13 mouse cellular contexts compared by ENCODE assay signal in the genomic region with DNA sequence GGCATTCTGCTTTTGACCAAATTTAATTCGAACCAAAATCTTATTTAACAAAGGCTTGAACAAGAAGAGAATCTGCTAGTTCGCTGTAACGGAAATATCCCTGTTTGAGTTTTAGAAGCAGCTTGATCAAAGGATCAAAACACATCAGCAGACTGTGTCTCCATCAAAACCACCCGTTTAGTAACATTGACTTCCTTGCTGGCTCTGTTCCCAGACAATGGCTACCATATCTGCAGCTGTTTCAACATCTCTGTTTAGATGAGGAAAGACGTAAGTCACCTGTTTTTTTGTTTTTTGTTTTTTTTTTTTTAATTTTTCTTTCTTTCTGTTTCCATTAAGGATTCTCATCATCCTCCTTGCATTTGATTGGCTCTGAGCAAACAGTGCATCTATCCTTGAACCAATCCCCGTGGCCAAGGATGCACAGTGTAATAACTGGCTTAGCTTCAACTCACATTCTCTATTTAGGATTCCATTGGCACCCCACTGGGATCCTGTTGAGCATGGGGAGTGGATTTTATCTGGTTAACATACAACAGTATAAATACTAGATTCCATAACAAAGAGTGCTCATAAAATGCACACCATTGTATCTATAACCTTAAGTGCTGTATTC. TPM values are rescaled to one million over a fixed set of nuclear protein-coding genes. Genes with fewer than 3 reads are reported as not detected.
DNase-seq lines count a peak whose midpoint lies in the region; ATAC-seq and TF ChIP-seq lines count a peak whose summit lies in the region.
"Had no signal": no experiment of that assay in that cellular context is flagged by ENCODE, and none has a peak within 500 bp of the region (broad histone marks: within the 10 kb centered on the region; RNA-seq: fewer than 3 reads in every experiment).

No protein-coding gene starts in this region.

- ATAC-seq in heart, embryonic 11.5 days (replicated peaks; ENCODE audit: insufficient number of reproducible peaks, low FRiP score, low TSS enrichment) = no peak
- ATAC-seq in lung, embryonic 14.5 days (ENCODE audit: insufficient read depth) = peak; percentile 81
- no peak for ATAC-seq in stomach, postnatal 0 days (ENCODE audit: low FRiP score, low TSS enrichment)
- no peak for ATAC-seq in kidney, embryonic 14.5 days (ENCODE audit: low FRiP score, low TSS enrichment)
- ATAC-seq: midbrain, embryonic 16.5 days had no signal

- H3K4me1 ChIP-seq in heart, embryonic 11.5 days (ENCODE audit: control insufficient read depth, insufficient read depth, low read length) = no peaks in the 10 kb centered on the region; the same call in 1 of the 2 replicates
- 0 out of 2 replicates have a peak, but pooled peaks cover 8% of the 10 kb centered on the region for H3K4me1 ChIP-seq in lung, embryonic 14.5 days (ENCODE audit: insufficient read depth)
- no peaks in the 10 kb centered on the region for H3K4me1 ChIP-seq in stomach, postnatal 0 days (replicated peaks; ENCODE audit: control insufficient read depth, insufficient read depth)
- H3K4me1 ChIP-seq in midbrain, embryonic 10.5 days = peaks cover 4% of the 10 kb centered on the region
- 0 out of 2 replicates have a peak, but pooled peaks cover 1% of the 10 kb centered on the region for H3K4me1 ChIP-seq in kidney, embryonic 14.5 days (ENCODE audit: control insufficient read depth, insufficient read depth, low read length)

- H3K36me3 ChIP-seq in heart, embryonic 11.5 days (ENCODE audit: control insufficient read depth, insufficient read depth, low read length) = no peaks in the 10 kb centered on the region
- no peaks in the 10 kb centered on the region for H3K36me3 ChIP-seq in lung, embryonic 14.5 days (ENCODE audit: insufficient read depth)
- no peaks in the 10 kb centered on the region for H3K36me3 ChIP-seq in stomach, postnatal 0 days (ENCODE audit: control insufficient read depth, insufficient read depth, low read length)
- H3K36me3 ChIP-seq in midbrain, embryonic 10.5 days = no peaks in the 10 kb centered on the region
- H3K36me3 ChIP-seq in kidney, embryonic 14.5 days (ENCODE audit: control insufficient read depth, insufficient read depth, low read length) = no peaks in the 10 kb centered on the region

- no peaks in the 10 kb centered on the region for H3K27me3 ChIP-seq in heart, embryonic 11.5 days (ENCODE audit: control insufficient read depth, insufficient read depth, low read length)
- no peaks in the 10 kb centered on the region for H3K27me3 ChIP-seq in lung, embryonic 14.5 days (ENCODE audit: insufficient read depth, low read length)
- H3K27me3 ChIP-seq in stomach, postnatal 0 days (ENCODE audit: control insufficient read depth, insufficient read depth, low read length) = no peaks in the 10 kb centered on the region
- H3K27me3 ChIP-seq in midbrain, embryonic 10.5 days (ENCODE audit: low read depth, poor library complexity, severe bottlenecking) = no peaks in the 10 kb centered on the region
- H3K27me3 ChIP-seq in kidney, embryonic 14.5 days (ENCODE audit: control insufficient read depth, insufficient read depth, low read length) = no peaks in the 10 kb centered on the region

- H3K4me2 ChIP-seq in heart, embryonic 11.5 days = no peak overlapping the region
- no peak overlapping the region for H3K4me2 ChIP-seq in lung, embryonic 14.5 days
- no peak overlapping the region for H3K4me2 ChIP-seq in stomach, postnatal 0 days (replicated peaks; ENCODE audit: low read depth)
- no peak overlapping the region for H3K4me2 ChIP-seq in kidney, embryonic 14.5 days (replicated peaks; ENCODE audit: low read depth, low read length)

- no peak overlapping the region for H3K27ac ChIP-seq in heart, embryonic 11.5 days (ENCODE audit: low read depth, low read length)
- peak overlapping the region; percentile 39; the same call in 1 of the 2 replicates for H3K27ac ChIP-seq in lung, embryonic 14.5 days (ENCODE audit: low read depth)
- H3K27ac ChIP-seq in stomach, postnatal 0 days (replicated peaks) = no peak overlapping the region
- H3K27ac ChIP-seq in midbrain, embryonic 10.5 days (replicated peaks) = no peak overlapping the region
- no peak overlapping the region for H3K27ac ChIP-seq in kidney, embryonic 14.5 days (ENCODE audit: low read depth, low read length)
- H3K27ac ChIP-seq: liver, embryonic 14.5 days had no signal

- no peak overlapping the region for H3K9ac ChIP-seq in heart, embryonic 11.5 days (ENCODE audit: low read depth, low read length)
- H3K9ac ChIP-seq in lung, embryonic 14.5 days = no peak overlapping the region
- H3K9ac ChIP-seq in stomach, postnatal 0 days (ENCODE audit: low read length) = no peak overlapping the region
- no peak overlapping the region for H3K9ac ChIP-seq in kidney, embryonic 14.5 days (ENCODE audit: low read depth, low read length)
- H3K9ac ChIP-seq: liver, embryonic 14.5 days had no signal

- WGBS in heart, embryonic 11.5 days (ENCODE audit: insufficient replicate concordance) = 53% methylated on average over 6 of the region's 6 CpGs
- WGBS in lung, embryonic 14.5 days = 21% methylated on average over 6 of the region's 6 CpGs
- 35% methylated on average over 6 of the region's 6 CpGs for WGBS in stomach, postnatal 0 days
- 81% methylated on average over 6 of the region's 6 CpGs for WGBS in midbrain, embryonic 10.5 days
- WGBS in kidney, embryonic 14.5 days = 54% methylated on average over 6 of the region's 6 CpGs

- H3K4me3 ChIP-seq in heart, embryonic 11.5 days (ENCODE audit: low read depth, low read length) = no peak overlapping the region
- no peak overlapping the region for H3K4me3 ChIP-seq in lung, embryonic 14.5 days (ENCODE audit: low read depth, low read length)
- no peak overlapping the region for H3K4me3 ChIP-seq in stomach, postnatal 0 days (ENCODE audit: low read depth, low read length)
- H3K4me3 ChIP-seq in midbrain, embryonic 10.5 days = no peak overlapping the region
- H3K4me3 ChIP-seq in kidney, embryonic 14.5 days (ENCODE audit: low read length) = no peak overlapping the region

- TF ChIP-seq EP300 in stomach, postnatal 0 days (optimal IDR thresholded peaks at IDR 0.05) = no peak

- peak; percentile 53 to 61 for DNase-seq in heart, adult 18-20 months
- DNase-seq in urinary bladder, postnatal 14 days (ENCODE audit: low spot score) = peak; percentile 26
- no peak for DNase-seq in urinary bladder, postnatal 25 days (ENCODE audit: low spot score)
- peak; percentile 97 for DNase-seq in lung, embryonic 14.5 days
- DNase-seq in stomach, postnatal 0 days (ENCODE audit: low spot score) = peak; percentile 43
- no peak for DNase-seq in midbrain, embryonic 10.5 days (ENCODE audit: low spot score)
- DNase-seq: cerebellum, postnatal 14 days; right cerebral cortex, postnatal 14 days; thymus, postnatal 4 days had no signal

- TF ChIP-seq CTCF in lung, embryonic 14.5 days (IDR thresholded peaks at IDR 0.05; ENCODE audit: low read depth) = no peak
- no peak for TF ChIP-seq CTCF in stomach, postnatal 0 days (IDR thresholded peaks at IDR 0.05; ENCODE audit: low read depth)

- no peaks in the 10 kb centered on the region for H3K9me3 ChIP-seq in heart, embryonic 11.5 days (replicated peaks; ENCODE audit: control insufficient read depth, low read length)
- no peaks in the 10 kb centered on the region for H3K9me3 ChIP-seq in lung, embryonic 14.5 days (ENCODE audit: low read depth, low read length)
- H3K9me3 ChIP-seq in stomach, postnatal 0 days (ENCODE audit: control insufficient read depth, low read length) = no peaks in the 10 kb centered on the region
- no peaks in the 10 kb centered on the region for H3K9me3 ChIP-seq in midbrain, embryonic 10.5 days (replicated peaks)
- H3K9me3 ChIP-seq in kidney, embryonic 14.5 days (ENCODE audit: control insufficient read depth, low read length) = no peaks in the 10 kb centered on the region

RNA-seq across cellular contexts. Expression of gene Stt3b, which starts 20.7 kb away (rescaled TPM):
- total RNA-seq in heart, adult 18-20 months (2021) = 10 to 100 TPM; 58.5 TPM
- polyA plus RNA-seq in heart, embryonic 11.5 days (2014; fragmentation: Nextera tagmentation; extraction: Ambion mirVana) = 84.7 and 102 TPM in 2 replicates
- 126 and 128 TPM in 2 replicates for polyA plus RNA-seq in lung, embryonic 14.5 days (2014; fragmentation: Nextera tagmentation; extraction: Ambion mirVana)
- polyA plus RNA-seq in stomach, postnatal 0 days (2015; fragmentation: Nextera tagmentation; extraction: Ambion mirVana) = 48.9 and 49.6 TPM in 2 replicates
- polyA plus RNA-seq in midbrain, embryonic 10.5 days (2016; fragmentation: Nextera tagmentation; extraction: Ambion mirVana) = 91.0 and 99.9 TPM in 2 replicates
- 58.6 and 124 TPM in 2 replicates for polyA plus RNA-seq in kidney, embryonic 14.5 days (2014; fragmentation: Nextera tagmentation; extraction: Ambion mirVana)

Comparison
In these comparisons a context has a peak if more than half of its experiments do, and no peak if none do; other contexts are left out.
1. DNase-seq: peak in heart, adult 18-20 months (2 of 2), urinary bladder, postnatal 14 days (single experiment), lung, embryonic 14.5 days (single experiment) and stomach, postnatal 0 days (single experiment); none in urinary bladder, postnatal 25 days (single experiment) and midbrain, embryonic 10.5 days (single experiment).